Mouse (Mus musculus): ENCODE data around the gene 1700022I11Rik. TPM values are rescaled to one million over a fixed set of nuclear protein-coding genes. Genes with fewer than 3 reads are reported as not detected.

The 1700022I11Rik gene
- polyA plus RNA-seq, 1 experiment from 2014 or later: 0.97 TPM

DNA sequence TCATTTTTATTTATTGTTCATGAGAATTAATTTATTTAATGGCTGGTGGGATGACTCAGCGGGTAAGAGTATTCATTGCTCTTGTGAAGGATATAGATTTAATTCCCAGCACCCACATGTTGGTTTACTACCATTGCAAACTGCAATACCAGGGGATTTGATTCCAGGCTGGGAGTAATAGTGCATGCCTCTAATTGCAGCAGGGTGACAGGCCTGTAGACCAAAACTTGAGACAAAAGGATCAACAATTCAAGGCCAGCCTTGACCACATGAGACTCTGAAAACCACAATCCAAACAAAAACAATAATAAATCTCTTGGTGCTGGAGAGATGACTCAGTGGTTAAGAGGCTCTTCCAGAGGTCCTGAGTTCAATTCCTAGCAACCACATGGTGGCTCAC is 42.7 kb downstream of the 1700022I11Rik start:
- H3K4me2 ChIP-seq (ENCODE audit: low read length): no peak overlapping the region
- H3K9ac ChIP-seq (ENCODE audit: low read length): no peak overlapping the region
- H3K36me3 ChIP-seq (ENCODE audit: control insufficient read depth, insufficient read depth, low read length): peaks cover 7% of the 10 kb centered on the region; the same call in 1 of the 2 replicates
- H3K27me3 ChIP-seq (replicated peaks; ENCODE audit: control insufficient read depth, insufficient read depth, low read length): no peaks in the 10 kb centered on the region
- no peaks in the 10 kb centered on the region for H3K9me3 ChIP-seq (ENCODE audit: control insufficient read depth, low read length)
- no peak overlapping the region for H3K27ac ChIP-seq (ENCODE audit: low read depth)
- DNase-seq (ENCODE audit: low spot score) (no peak), ATAC-seq (replicated peaks; ENCODE audit: low FRiP score, low TSS enrichment, low read depth) (no peak)
- no peak overlapping the region for H3K4me3 ChIP-seq (ENCODE audit: low read depth, low read length)
- H3K4me1 ChIP-seq (replicated peaks; ENCODE audit: control insufficient read depth, insufficient read depth, low read length): peaks cover 5% of the 10 kb centered on the region; the same call in 1 of the 2 replicates
- 93% methylated on average over 1 of the region's 1 CpGs for WGBS

DNA sequence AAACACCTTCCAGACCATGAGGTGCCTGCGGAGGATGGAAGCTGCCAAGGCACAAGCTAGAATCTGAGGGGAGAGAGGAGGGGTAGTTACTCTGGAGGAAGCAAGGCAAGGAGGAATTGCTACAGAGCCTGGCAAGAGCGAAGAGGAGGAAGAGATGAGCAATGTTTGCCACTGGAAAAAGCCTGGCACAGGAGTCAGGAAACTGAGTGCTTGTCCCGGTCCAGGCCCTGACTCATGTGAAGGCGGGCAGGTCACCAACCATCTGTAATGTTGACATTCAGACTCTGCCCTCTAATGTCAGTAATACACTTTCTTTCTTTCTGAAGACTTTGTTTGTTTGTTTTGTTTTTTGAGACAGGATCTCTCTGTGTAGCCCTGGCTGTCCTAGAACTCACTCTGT is 48.8 kb downstream of the 1700022I11Rik start:
- no peaks in the 10 kb centered on the region for H3K27me3 ChIP-seq (replicated peaks; ENCODE audit: control insufficient read depth, insufficient read depth, low read length)
- no peak overlapping the region for H3K27ac ChIP-seq (ENCODE audit: low read depth)
- no peak for ATAC-seq (replicated peaks; ENCODE audit: low FRiP score, low TSS enrichment, low read depth)
- whole genome bisulfite sequencing: 92% methylated on average over 4 of the region's 4 CpGs
- no peak overlapping the region for H3K4me2 ChIP-seq (ENCODE audit: low read length)
- H3K4me3 ChIP-seq (ENCODE audit: low read depth, low read length): no peak overlapping the region
- H3K9ac ChIP-seq (ENCODE audit: low read length): no peak overlapping the region
- H3K36me3 ChIP-seq (ENCODE audit: control insufficient read depth, insufficient read depth, low read length): peaks cover 63% of the 10 kb centered on the region
- no peak for DNase-seq (ENCODE audit: low spot score)
- no peaks in the 10 kb centered on the region for H3K9me3 ChIP-seq (ENCODE audit: control insufficient read depth, low read length)
- no peaks in the 10 kb centered on the region for H3K4me1 ChIP-seq (replicated peaks; ENCODE audit: control insufficient read depth, insufficient read depth, low read length)

DNA sequence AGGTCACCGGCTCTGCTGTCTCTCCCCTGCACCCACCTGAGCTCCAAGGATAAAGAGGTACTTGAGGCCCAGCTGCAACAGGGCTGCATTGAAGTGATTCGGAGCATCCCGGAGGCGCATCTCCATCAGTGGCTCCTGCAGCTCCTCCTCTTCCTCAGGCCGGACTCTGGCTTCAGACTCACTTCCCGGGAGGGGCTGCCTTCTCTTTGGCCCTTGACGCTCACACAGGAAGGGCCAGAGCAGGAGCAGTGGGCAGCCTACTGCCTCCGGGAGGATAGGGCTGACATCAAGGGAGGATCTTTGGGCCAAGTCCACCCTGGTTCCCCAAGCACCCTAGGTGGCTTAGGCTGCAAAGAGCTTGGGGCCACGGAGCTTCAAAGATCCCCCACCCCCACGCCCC is 49.8 kb downstream of the 1700022I11Rik start:
- WGBS: 89% methylated on average over 10 of the region's 10 CpGs
- no peak overlapping the region for H3K9ac ChIP-seq (ENCODE audit: low read length)
- H3K27me3 ChIP-seq (replicated peaks; ENCODE audit: control insufficient read depth, insufficient read depth, low read length): no peaks in the 10 kb centered on the region
- no peak for ATAC-seq (replicated peaks; ENCODE audit: low FRiP score, low TSS enrichment, low read depth)
- no peak overlapping the region for H3K4me2 ChIP-seq (ENCODE audit: low read length)
- H3K27ac ChIP-seq (ENCODE audit: low read depth): no peak overlapping the region
- DNase-seq (ENCODE audit: low spot score): no peak
- peaks cover under 1% of the 10 kb centered on the region; the same call in 1 of the 2 replicates for H3K4me1 ChIP-seq (replicated peaks; ENCODE audit: control insufficient read depth, insufficient read depth, low read length)
- no peaks in the 10 kb centered on the region for H3K9me3 ChIP-seq (ENCODE audit: control insufficient read depth, low read length)
- H3K4me3 ChIP-seq (ENCODE audit: low read depth, low read length): no peak overlapping the region
- H3K36me3 ChIP-seq (ENCODE audit: control insufficient read depth, insufficient read depth, low read length): peaks cover 72% of the 10 kb centered on the region

DNA sequence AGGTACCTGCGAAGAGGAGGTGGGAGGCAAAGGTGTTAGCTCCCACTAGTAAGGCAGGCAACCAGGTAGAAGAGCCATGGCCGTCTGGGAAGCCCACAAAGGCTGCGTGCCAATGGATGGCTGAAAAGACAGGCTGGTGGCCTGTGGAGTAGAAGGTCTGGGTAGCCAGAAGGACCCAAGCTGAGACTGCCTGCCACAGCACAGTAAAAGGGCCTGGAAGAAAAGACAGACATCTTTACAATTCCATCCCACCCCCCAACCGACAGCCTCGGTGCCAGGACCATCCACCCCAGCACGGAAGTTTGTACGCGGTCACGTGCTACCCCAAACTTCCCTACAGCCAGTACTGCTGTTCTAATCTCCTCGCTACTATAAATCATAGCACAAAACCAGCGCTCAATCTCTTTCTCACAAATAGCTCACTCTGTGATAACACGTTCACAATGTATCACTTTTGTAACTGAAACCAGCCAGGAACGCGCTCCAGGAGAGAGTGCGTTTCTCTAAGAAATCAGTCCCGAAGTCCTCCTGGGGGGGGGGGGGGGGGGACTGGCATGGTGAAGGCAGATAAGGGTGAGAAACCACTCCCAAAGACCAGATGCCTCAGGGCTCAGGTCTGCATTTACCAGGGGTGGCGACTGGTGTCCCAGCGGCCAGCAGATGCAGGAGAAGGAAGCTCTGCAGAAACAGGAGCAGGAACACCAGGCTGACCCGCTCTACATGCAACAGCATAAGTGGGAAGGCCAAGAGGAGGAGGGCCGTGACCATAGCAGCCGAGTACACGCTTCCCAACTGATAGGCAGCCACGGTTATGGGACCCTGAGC is 50.4 kb downstream of the 1700022I11Rik start:
- Histone ChIP-seq H3K27me3 (replicated peaks; ENCODE audit: control insufficient read depth, insufficient read depth, low read length) (no peaks in the 10 kb centered on the region), H3K27ac (ENCODE audit: low read depth) (no peak overlapping the region), H3K36me3 (ENCODE audit: control insufficient read depth, insufficient read depth, low read length) (peaks cover 72% of the 10 kb centered on the region), H3K9me3 (ENCODE audit: control insufficient read depth, low read length) (no peaks in the 10 kb centered on the region), H3K4me3 (ENCODE audit: low read depth, low read length) (no peak overlapping the region), H3K4me1 (replicated peaks; ENCODE audit: control insufficient read depth, insufficient read depth, low read length) (peaks cover 8% of the 10 kb centered on the region), H3K9ac (ENCODE audit: low read length) (no peak overlapping the region), H3K4me2 (ENCODE audit: low read length) (no peak overlapping the region)
- no peak for ATAC-seq (replicated peaks; ENCODE audit: low FRiP score, low TSS enrichment, low read depth)
- no peak for DNase-seq (ENCODE audit: low spot score)
- WGBS: 91% methylated on average over 23 of the region's 23 CpGs

DNA sequence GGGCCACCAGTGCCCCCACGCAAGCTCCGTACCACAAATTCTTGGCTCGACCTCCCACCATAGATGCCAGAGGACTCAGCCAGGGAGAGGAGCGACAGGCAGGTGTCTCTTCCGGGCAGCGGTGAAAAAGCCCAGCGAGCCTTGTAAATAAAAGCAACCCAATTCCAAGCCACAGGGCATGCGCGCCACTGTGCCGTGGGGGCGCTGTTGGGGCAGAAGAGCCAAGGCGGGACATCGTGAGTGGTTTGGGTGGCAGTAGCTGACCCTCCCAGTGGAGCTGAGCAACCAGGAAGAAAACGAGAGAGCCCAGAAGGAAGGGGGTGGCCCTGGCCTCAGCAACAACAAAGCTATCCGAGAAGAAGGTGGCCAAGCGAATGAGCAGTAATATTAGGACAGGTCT is 51.5 kb downstream of the 1700022I11Rik start:
- Histone ChIP-seq H3K4me3 (ENCODE audit: low read depth, low read length) (no peak overlapping the region), H3K9me3 (ENCODE audit: control insufficient read depth, low read length) (no peaks in the 10 kb centered on the region), H3K4me2 (ENCODE audit: low read length) (no peak overlapping the region), H3K27me3 (replicated peaks; ENCODE audit: control insufficient read depth, insufficient read depth, low read length) (no peaks in the 10 kb centered on the region), H3K9ac (ENCODE audit: low read length) (no peak overlapping the region), H3K36me3 (ENCODE audit: control insufficient read depth, insufficient read depth, low read length) (peaks cover 72% of the 10 kb centered on the region), H3K4me1 (replicated peaks; ENCODE audit: control insufficient read depth, insufficient read depth, low read length) (peaks cover 8% of the 10 kb centered on the region), H3K27ac (ENCODE audit: low read depth) (no peak overlapping the region)
- 88% methylated on average over 16 of the region's 16 CpGs for WGBS
- no peak for DNase-seq (ENCODE audit: low spot score)
- no peak for ATAC-seq (replicated peaks; ENCODE audit: low FRiP score, low TSS enrichment, low read depth)

DNA sequence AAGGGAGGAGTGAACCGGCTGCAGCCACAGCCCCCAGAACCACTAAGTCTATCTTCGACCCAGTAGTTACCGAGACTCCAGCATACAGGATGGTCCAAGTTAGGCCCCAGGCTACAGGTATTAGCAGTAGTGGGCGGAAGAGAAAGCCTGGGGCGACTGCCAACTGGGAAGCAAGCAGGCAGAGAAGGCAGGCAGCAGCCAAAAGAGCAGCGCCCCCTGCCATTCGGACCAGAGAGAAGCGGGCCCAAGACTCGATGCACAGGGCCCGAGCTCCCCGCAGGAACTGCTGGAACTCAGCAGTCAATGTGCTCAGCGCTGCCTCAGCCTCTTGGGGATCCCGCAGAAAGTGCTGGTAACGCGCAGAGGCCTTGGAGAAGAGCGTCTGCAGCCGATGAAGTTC is 51.9 kb downstream of the 1700022I11Rik start:
- ATAC-seq (replicated peaks; ENCODE audit: low FRiP score, low TSS enrichment, low read depth) (no peak), DNase-seq (ENCODE audit: low spot score) (no peak)
- no peaks in the 10 kb centered on the region for H3K9me3 ChIP-seq (ENCODE audit: control insufficient read depth, low read length)
- H3K4me1 ChIP-seq (replicated peaks; ENCODE audit: control insufficient read depth, insufficient read depth, low read length): peaks cover 8% of the 10 kb centered on the region
- no peak overlapping the region for H3K4me2 ChIP-seq (ENCODE audit: low read length)
- H3K4me3 ChIP-seq (ENCODE audit: low read depth, low read length): no peak overlapping the region
- peaks cover 72% of the 10 kb centered on the region for H3K36me3 ChIP-seq (ENCODE audit: control insufficient read depth, insufficient read depth, low read length)
- H3K27ac ChIP-seq (ENCODE audit: low read depth): no peak overlapping the region
- H3K9ac ChIP-seq (ENCODE audit: low read length): no peak overlapping the region
- H3K27me3 ChIP-seq (replicated peaks; ENCODE audit: control insufficient read depth, insufficient read depth, low read length): no peaks in the 10 kb centered on the region
- WGBS: 77% methylated on average over 17 of the region's 17 CpGs

DNA sequence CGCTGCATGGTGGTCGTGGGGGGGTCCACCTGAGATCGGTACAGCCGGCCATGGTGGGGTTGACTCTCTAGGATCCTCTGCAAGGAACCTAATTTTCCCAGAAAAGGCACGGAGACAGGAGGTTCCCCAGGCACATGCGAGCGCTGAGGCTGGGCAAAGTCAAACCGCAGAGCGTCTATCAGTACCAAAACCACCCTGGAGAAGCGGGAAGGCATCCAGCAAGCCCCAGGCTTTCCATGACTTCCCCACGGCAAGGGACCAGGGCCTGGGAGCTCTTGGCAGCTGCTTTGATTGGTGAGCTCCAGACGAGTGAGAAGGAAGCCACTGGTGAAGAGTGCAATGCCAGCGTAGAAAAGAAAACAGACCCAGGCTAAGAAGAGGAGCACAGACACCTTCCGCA is 55.3 kb downstream of the 1700022I11Rik start:
- Histone ChIP-seq H3K27me3 (replicated peaks; ENCODE audit: control insufficient read depth, insufficient read depth, low read length) (no peaks in the 10 kb centered on the region), H3K27ac (ENCODE audit: low read depth) (no peak overlapping the region), H3K36me3 (ENCODE audit: control insufficient read depth, insufficient read depth, low read length) (peaks cover 76% of the 10 kb centered on the region), H3K4me1 (replicated peaks; ENCODE audit: control insufficient read depth, insufficient read depth, low read length) (peaks cover 8% of the 10 kb centered on the region), H3K9ac (ENCODE audit: low read length) (peak overlapping the region; percentile 60), H3K4me2 (ENCODE audit: low read length) (peak overlapping the region; percentile 90), H3K4me3 (ENCODE audit: low read depth, low read length) (peak overlapping the region; percentile 64), H3K9me3 (ENCODE audit: control insufficient read depth, low read length) (no peaks in the 10 kb centered on the region)
- 77% methylated on average over 14 of the region's 14 CpGs for WGBS
- no peak for ATAC-seq (replicated peaks; ENCODE audit: low FRiP score, low TSS enrichment, low read depth)
- DNase-seq (ENCODE audit: low spot score): no peak

DNA sequence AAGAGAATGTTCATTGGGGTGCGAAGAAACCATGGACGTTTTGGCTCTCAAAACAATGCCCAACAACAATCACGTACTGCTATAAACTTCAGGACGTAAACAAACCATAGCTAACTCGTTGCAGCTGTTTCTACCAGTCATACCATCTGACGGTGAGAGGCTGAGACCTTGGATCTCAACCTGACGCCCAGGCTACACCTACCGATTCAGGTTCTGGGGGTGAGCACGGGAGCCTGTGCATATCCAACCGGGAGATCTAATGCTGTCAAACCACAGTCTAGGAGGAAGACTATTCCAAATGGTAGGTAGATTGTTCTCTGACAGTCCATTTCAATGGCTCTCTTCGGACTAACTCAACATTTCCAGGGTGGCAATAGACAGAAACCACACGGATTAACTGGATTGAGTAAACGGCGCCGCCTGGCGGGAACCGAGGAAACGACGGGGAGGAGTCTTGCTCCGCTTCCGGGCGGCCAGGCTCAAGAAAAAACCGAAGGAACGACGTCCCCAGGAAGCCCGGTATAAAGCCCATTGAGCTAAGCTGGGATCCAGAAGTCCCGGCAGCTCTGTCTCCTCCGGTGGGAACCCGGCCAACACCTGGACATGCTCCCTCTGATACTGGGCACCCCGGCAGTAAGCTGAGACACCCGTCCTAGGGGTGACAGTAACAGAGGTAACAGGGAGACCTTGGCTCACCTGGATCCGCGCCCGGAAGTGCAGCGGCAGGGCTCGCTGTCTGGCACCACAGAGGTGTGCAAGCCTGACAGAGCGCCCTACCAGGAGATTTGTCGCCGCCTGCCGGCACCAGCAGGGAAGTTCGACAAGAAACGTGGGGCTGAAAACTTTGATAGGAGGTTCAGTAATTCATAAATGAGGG is 55.9 kb downstream of the 1700022I11Rik start, which contains the start of gene Pigo:
Gene Pigo, minus strand, starts transcription at position 736 of the 877 bp plus-strand sequence.
- peak within 1 kb of the TSS; percentile 64 for H3K4me3 ChIP-seq (ENCODE audit: low read depth, low read length)
- no peaks in the 10 kb centered on the region for H3K27me3 ChIP-seq (replicated peaks; ENCODE audit: control insufficient read depth, insufficient read depth, low read length)
- peaks cover 11% of the 10 kb centered on the region for H3K4me1 ChIP-seq (replicated peaks; ENCODE audit: control insufficient read depth, insufficient read depth, low read length)
- H3K9me3 ChIP-seq (ENCODE audit: control insufficient read depth, low read length): no peaks in the 10 kb centered on the region
- peak within 1 kb of the TSS; percentile 90 for H3K4me2 ChIP-seq (ENCODE audit: low read length)
- ATAC-seq (replicated peaks; ENCODE audit: low FRiP score, low TSS enrichment, low read depth) (peak; percentile 92), DNase-seq (ENCODE audit: low spot score) (peak; percentile 98)
- peak within 1 kb of the TSS; percentile 60 for H3K9ac ChIP-seq (ENCODE audit: low read length)
- 6% methylated on average over 42 of the region's 42 CpGs for WGBS
- peak within 1 kb of the TSS; percentile 79 for H3K27ac ChIP-seq (ENCODE audit: low read depth)
- H3K36me3 ChIP-seq (ENCODE audit: control insufficient read depth, insufficient read depth, low read length): peaks cover 73% of the 10 kb centered on the region

All from intestine, embryonic 14.5 days (tissue).